Mouse (Mus musculus): ENCODE measurements at regions not wholly inside any gene's neighbourhood (a gene's known extent, or its start where the extent isn't known, plus 50 kb on each side); places are given as distances from the start of the nearest gene placed in this dataset.

DNA sequence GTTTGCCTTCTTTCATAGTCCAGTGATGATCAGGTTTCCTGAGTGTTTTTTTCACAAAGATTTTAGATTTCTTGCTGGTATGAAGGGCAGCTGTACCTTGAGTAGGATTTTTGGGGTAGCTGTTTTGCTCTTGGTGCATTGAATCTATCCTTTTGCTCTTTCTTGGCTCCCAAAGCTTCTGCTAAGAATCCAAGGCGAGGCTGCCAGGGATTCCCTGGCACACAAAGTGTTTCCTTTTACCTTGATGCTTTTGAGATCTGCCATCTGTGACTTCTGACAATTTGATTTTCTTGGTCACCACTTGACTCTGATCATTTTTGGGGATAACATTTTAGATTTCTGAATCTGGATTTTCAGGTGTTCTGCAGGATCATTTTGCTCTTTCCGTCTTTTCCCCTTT is 144.3 kb upstream of the Ghitm start:
- TF ChIP-seq CTCF (IDR thresholded peaks at IDR 0.05; ENCODE audit: borderline replicate concordance, extremely low read depth, insufficient read depth, insufficient read length) (no peak), POLR2A (IDR thresholded peaks at IDR 0.05; ENCODE audit: borderline replicate concordance, extremely low read depth, insufficient read depth, insufficient read length, poor library complexity, severe bottlenecking) (no peak)

All from brain, embryonic 14.5 days (tissue).